Mouse (Mus musculus) adrenal gland, adult 2 months (tissue): Measurements from ENCODE around the gene Gm21748. TPM values are rescaled to one million over a fixed set of nuclear protein-coding genes. Genes with fewer than 3 reads are reported as not detected.
"Not testable (repeated sequence)": the region's sequence is repeated elsewhere in the genome, so short reads cannot be mapped to it uniquely, and the experiment has no call there.

Experiments
- DNase-seq: peaks from one replicate; pipeline ENCODE4 v3.0.0; 2021
- long read RNA-seq: library from polyadenylated mRNA; stranded (forward); transcript quantifications from one replicate; pipeline ENCODE4 v2.0.0, GENCODE M21; 2021
- polyA plus RNA-seq: library from polyadenylated mRNA; depleted of rRNA; stranded (reverse); fragments of >200 nt; gene quantifications from 2 replicates; pipeline ENCODE4 v1.2.3, GENCODE M21; 2012; rRNA removed
- total RNA-seq, 2 experiments: library from RNA; stranded (reverse); gene quantifications; 2 replicates each; pipeline ENCODE4 v1.2.3; 2021

Gm21748 gene
- total RNA-seq (not detected), polyA plus RNA-seq (not detected in 2 replicates)
- long read RNA-seq, result 0 reads

DNA sequence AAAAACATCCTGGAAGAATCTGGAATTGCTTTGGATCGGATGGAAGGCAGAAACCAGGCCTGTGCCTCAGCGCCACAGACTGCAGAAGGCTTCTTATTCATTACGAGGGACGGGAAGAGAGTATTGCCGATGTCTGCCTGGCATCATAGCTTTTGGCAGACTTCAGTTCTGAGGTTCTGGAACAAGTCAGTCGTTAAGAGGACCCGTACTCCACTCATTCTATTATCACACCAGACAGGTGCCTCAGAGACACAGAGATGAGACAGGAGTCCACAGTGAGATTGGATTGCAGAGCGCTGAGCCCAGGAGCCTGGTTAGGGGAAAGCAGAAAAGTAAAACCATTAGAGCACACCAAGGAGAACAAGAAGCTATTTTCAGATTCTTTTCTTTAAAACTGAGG, at the start of gene Gm21748:
Gm21748 (minus strand) TSS at position 101 of the 400 bp plus-strand sequence.
- not testable (repeated sequence) for DNase-seq

Other genes starting within 250 kb of the Gm21748 start
- gene Gm21860, start 84.4 kb downstream of the Gm21748 start, total RNA-seq, result not detected
- not detected in 2 replicates for gene Gm21860, start 84.4 kb downstream of the Gm21748 start, polyA plus RNA-seq
- not detected for gene Gm47283, start 54.4 kb downstream of the Gm21748 start, total RNA-seq
- gene Gm47283, start 54.4 kb downstream of the Gm21748 start, polyA plus RNA-seq, result not detected in 2 replicates